Mouse (Mus musculus) skeletal muscle tissue, adult 2 months (tissue): ENCODE data around the gene Olfr1219.

Experiments
- DNase-seq: peaks from one replicate; pipeline ENCODE4 v3.0.0-alpha.2; 2012; ENCODE audit warnings: low read depth, low spot score

The Olfr1219 gene

DNA sequence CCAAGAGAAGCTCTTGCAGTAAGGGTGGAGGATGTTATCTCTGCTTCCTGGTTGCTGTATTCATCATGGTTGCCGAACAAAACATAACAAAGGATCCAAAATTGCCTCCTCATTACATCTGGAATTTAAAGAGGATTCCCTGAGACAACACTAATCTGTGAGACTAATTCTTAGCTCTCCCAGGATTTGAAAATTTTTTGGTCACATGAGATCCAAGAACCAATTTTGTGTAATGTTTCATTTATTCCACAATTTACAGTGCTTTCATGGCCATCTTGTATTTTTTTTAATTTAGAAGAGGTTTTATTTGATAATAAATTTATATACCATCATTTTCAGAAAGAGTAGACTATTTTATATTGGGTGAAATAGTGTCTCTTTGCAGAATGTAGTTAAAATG is at the start of gene Olfr1219:
Gene Olfr1219 (minus strand): TSS at position 101 of the 400 bp plus-strand sequence.
- no peak for DNase-seq

DNA sequence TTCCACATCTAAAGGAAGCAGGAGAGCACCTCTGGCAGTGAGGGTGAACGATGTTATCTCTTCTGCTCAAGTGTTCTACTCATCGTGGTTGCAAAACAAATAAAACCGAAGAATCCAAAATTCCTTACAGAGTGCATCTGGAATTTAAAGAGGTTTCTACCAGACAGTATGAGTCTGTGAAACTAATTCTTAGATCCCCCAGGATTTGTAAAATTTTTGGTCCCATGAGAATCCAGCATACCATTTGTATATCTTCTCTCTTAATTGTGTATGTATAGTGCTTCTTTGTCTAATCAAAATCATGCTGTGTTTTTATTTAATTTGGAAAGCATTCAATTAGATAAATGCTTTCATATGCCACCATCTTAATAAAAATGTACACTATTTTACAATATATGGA is 49.6 kb upstream of the Olfr1219 start, which contains the start of gene Olfr1222:
Gene Olfr1222 (minus strand): TSS at position 101 of the 400 bp plus-strand sequence.
- DNase-seq, result no peak

DNA sequence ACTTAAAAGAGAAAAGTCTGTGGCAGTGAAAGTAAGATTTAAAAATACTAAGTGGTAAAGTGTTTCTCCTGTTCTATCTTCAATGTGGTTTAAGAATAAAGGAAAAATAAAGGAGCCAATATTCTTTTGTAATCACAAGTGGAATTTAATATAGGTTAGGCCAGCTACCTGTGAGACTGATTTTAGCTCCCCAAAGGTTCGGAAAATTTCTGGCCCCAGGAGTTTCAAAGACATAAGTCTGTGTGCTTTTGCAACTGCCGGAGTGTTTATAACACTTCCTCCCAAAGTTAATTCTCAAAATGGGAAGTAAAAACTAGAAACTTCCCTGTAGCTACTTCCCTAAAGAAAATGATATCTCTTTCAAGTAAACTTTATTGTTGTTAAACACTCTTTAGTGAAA is 33.9 kb upstream of the Olfr1219 start, which contains the start of gene Olfr1221:
Gene Olfr1221 (minus strand): TSS at position 101 of the 400 bp plus-strand sequence.
- no peak for DNase-seq

DNA sequence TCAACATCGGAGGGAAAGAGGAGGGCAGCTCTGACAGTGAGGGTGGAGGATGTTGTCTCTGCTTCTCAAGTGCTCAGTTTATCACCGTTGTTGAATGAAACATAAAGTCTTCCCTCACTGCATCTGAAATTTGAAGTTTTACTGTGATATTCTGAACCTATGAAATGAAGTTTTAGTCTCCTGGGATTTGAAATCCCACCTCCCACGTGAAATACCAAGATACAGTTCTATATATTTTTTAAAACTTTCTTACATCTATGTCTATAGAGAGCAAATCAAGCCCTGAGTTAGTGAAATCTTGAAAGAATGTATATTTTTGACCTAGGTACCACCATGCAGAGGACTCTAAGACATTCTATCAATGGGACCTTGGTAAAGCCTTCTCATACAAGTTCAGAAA is 23.4 kb upstream of the Olfr1219 start, which contains the start of gene Olfr1220:
Gene Olfr1220 (minus strand): TSS at position 101 of the 400 bp plus-strand sequence.
- no peak for DNase-seq

DNA sequence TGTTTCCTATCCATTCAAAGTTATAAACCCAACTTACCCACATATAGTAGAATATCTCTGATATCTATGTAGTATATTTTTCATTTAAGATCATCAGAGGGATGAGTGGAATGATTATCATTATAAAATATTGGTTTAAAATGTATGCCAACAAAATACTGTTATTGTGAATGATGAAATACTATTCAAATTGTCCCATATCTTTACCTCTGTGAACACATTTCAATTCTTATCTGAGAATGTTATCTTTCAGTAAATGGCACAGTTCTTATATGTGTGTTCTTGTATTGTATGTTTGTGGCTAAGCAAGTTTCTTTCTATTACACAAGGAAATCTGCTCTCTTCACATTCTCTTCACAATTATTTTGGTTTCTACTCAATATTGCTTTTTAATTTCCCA is 22.3 kb upstream of the Olfr1219 start:
- DNase-seq, result no peak

DNA sequence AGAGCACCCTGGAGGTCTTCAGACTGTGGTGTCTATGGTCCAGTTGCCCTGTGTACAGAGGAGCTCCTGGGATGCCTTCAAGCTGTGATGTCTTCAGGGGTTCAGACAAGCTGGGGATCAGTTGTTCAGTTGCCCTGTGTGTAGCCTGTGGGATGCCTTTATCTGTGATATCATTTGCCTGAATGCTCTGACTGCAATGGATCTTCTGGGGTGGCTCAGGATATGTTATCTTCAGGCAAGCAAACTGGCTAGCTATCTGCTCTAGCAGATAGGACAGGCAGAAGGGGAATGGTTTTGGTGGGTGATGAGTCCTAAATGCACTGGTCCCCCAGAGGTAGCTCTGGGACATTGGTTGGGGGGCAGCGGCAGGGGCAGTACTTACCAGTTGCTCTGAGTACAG is 10.5 kb upstream of the Olfr1219 start:
- DNase-seq, result no peak

DNA sequence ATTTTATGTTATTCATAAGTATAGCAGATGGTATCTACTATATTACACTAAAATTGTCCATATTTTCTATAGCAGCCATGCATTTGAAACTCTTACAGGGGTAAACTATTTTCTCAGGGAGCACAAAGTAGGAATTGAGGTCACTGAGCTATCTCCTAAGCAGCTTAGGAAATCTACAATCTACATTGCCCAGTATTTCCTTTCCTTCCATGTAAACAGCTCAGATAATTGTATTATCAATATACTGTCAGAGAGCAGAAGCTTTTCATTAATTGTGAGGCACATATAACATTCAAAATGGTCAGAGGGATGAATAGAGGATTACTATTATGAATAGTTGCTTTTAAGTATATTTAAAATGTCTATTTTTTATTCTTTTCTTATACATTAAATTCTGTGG is 1.8 kb downstream of the Olfr1219 start:
- no peak for DNase-seq

DNA sequence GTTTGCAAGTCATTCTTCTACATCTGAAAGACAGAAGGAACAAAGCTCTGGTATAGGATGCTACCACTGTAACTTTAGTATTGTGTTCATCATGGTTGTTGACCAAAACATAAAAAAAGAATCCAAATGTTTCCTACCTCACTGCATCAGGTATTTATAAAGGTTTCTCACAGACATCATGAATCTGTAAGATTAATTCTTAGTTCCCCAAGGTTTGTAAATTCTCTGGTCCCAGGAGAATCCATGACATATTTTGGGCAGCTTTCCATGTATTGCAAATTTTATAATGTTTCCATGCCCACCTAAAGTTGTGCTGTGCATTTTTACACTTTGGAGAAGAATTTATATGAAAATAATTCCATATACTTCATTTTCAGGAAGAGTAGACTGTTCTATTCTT is 22.2 kb downstream of the Olfr1219 start, which contains the start of gene Olfr1218:
Gene Olfr1218 (minus strand): TSS at position 101 of the 400 bp plus-strand sequence.
- no peak for DNase-seq

DNA sequence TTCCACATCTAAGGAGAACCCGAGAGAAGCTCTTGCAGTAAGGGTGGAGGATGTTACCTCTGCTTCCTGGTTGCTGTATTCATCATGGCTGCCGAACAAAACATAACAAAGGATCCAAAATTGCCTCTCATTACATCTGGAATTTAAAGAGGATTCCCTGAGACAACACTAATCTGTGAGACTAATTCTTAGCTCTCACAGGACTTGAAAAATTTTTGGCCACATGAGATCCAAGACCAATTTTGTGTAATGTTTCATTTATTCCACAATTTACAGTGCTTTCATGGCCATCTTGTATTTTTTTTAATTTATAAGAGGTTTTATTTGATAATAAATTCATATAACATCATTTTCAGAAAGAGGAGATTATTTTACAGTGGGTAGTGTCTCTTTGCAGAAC is 51.3 kb downstream of the Olfr1219 start, which contains the start of gene Olfr1217:
Gene Olfr1217 (minus strand): TSS at position 101 of the 400 bp plus-strand sequence.
- no peak for DNase-seq
